Mouse (Mus musculus) thymus, postnatal 36 days (tissue): ENCODE measurements at regions not wholly inside any gene's neighbourhood (a gene's known extent, or its start where the extent isn't known, plus 50 kb on each side); places are given as distances from the start of the nearest gene placed in this dataset.
A peak's percentile ranks its signal among the peaks of the same experiment; 100 is the strongest.

Experiments
- DNase-seq, 2 experiments: peaks; one replicate each; pipeline ENCODE4 v3.0.0; 2022; ENCODE audit warnings: mixed read lengths in 2 of 2

DNA sequence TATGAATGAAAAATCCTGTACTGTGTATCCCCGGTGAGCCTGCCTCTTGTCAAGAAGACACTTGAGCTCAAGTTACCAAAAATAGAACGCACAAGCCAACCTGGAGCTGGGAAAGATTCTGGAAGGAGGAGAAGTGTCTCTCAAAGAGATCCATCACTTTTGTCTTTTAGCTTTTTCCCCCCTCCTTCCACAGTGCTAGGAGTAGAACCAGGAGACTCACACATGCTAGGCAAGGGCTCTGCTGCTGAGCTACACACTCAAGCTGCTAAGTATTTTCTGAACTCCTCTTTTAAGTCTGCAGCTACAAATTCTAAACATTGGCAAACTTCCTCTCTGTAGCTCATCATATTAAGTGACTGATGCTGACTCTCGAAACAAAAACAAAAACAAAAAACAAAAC, 176.2 kb upstream of the Atp5g3 start:
- DNase-seq: no peak

DNA sequence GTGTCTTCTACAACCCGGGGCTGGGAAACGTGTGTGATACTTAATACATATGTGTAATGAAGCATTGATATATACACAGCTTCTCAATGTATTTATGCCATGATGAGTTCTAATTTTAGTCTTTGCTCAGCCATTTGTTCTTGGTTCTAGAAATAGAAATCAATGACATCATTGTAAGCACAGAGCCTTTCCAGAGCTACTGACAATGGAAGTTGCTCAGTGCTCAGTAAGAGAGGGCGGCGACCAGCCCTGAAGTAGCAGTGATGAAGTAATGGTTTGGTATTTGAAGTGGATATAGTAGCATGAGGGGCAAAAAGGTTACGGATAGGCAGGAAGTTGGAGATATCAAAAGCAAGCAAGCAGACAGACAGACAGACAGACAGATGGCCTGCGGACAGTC, 173.8 kb upstream of the Atp5g3 start:
- no peak for DNase-seq

DNA sequence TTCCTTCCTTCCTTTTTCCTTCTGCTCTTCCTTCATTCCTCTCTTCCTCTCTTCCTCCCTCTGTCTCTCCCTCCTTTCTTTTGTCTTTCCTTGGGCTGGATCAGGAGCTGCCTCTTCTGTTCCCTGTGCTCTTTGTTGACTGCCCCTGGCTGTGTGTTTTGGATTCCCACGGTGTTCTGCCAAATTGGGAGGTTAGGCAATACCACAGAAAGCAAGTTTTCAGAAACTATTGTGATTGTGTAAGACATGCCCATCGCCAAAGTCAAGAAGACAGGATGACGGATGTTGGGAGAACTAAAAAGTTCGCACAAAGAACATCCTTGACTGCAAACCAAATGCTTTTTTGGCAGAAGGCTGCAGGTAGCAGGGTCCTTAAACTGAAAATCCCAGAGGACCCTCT, 165.6 kb upstream of the Atp5g3 start:
- DNase-seq: no peak

DNA sequence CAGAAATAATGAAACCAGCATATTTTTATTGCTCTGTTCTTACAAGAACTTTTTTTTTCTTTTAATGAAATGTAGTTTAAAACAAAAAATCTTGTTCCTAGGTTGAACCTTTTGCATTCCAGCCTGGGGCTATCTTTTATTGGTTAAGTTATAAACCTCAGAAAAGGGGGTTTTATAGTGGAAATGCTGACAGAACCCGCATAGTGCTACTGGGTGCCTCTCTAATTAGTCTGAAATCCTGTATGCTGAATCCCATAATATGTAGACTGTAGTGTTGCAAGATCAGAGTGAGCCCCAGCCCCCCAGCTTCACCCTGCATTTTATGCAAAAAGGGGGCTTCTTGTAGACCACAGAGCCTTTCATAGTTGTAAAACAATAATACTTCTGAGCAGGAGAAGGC, 164.4 kb upstream of the Atp5g3 start:
- DNase-seq: no peak

DNA sequence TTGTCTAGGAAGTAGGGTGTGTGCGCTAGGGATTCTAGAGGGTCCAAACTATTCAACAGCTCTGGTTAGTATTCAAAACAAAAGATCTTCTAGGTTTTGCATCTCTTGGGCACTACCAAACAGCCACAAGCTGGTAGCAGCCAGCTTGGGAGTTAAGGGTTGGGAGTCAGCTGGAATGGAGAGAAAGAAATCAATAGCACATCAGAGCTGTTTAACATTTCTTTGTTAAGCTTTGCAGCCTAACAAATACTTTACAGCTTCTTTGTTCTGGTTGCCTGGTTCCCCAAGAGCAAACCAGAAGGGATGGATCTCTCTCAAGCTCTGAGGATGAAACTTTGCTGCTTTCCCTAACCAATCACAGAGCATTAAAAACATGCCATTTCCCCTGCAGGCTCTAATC, 162.3 kb upstream of the Atp5g3 start:
- DNase-seq: no peak

DNA sequence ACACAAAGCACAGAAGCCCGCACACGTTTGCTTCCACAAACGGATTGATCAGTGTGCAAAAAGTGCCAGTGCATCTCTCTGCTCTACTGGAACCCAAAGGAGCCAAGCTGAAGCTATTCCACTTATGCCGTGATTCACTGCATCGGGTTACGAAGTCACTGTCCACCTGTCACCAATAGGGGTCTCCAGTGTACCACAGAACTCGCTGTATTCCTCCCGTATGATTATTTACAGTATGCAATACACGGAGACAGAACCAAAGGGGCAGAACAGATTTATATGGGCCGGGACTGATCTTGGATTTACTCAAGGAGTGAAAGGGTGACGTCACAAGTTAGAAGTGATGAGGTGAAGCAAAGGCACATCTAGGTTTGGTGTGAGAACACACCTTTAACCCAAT, 155.5 kb upstream of the Atp5g3 start:
- DNase-seq: peak; percentile 5 to 7

DNA sequence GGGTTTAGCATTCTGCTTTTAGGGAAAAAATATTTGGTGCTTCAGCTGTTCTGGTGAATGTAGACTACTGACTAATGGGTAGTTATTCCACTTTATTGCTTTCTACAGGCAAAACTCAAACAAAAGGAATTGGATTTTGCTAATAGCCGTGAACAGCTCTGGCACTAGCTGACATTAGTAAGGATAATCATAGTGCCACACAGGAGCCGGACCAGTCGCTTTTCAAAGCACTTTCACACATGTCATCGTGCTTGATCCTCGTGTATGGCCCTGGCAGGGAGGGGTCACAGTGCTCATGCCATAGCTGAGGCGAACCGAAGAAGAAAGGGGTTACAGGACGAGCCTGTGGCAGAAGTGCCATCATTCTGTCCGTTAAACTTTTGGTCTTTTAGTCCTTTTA, 153.2 kb upstream of the Atp5g3 start:
- no peak for DNase-seq

DNA sequence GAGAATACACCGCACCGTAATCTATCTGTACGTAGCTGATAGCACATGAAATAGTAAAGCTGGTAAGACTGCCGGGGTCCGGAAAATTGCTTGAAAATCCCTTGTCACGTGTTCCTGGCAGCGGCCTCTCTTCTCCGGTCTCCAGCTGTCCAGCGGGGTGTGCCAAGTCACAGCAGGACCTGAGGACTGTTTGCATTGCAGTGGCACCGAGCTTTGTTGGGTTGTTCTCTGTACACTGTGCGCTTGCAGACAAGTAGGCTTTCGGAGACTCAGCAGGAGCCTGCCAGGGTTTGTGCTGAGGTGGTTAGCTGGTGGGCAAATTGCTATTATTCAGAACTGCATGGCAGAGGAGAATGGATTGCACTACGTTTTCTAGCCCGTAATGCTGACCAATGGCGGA, 152.7 kb upstream of the Atp5g3 start:
- DNase-seq: no peak

DNA sequence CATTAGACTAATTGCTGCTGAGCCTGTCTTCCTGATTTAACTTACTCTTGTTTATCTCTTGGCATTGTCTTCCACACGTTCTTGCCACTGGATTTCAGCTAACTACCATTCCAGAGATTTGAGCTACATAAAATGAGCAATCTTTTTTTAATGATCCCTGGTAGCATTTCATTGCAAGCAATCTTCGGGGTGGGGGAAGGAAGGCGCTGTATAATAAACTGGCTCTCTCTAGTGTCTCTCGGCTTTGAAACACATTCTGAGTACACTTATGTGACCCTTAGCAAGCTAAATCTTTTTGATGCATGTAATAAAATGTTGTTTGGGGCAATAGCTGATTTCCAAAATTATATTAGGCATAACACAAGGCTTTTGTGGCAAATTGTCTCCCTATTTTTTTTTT, 152.2 kb upstream of the Atp5g3 start:
- no peak for DNase-seq

DNA sequence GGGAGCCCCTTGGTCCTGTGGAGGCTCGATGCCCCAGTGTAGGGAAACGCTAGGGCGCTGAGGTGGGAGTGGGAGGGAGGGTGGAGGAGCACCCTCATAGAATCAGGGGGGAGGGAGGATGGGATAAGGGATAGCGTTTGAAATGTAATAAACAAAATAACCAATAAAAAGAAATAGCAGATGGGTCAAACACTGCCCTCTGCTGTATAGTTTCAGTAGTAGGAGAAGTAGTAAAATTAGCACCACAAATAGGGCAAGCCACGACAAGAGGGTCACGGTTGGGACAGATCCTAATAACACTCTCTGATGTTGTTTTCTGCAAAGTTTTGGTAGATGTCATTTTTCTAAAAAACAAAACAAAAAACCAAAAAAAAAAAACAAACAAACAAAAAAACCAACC, 131.3 kb upstream of the Atp5g3 start:
- no peak for DNase-seq

DNA sequence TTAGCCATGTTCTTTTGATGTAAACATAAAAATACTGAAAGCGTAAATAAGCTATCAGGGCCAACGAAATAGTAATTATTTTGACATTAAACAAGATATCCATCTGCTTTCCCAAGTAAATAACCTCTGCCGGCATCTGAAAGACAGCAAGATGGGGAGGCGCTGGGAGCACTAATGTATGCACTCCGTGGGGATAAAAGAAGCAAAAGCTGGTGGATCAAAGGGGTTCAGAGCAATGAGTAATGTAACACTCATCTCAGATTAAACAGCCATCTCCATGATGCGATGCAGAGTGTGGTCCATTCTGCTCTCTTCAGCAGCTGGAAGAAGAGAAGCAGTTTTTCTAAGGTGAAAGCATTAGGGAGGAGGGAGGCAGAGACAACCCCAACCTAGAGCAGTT, 128.5 kb upstream of the Atp5g3 start:
- DNase-seq: no peak

DNA sequence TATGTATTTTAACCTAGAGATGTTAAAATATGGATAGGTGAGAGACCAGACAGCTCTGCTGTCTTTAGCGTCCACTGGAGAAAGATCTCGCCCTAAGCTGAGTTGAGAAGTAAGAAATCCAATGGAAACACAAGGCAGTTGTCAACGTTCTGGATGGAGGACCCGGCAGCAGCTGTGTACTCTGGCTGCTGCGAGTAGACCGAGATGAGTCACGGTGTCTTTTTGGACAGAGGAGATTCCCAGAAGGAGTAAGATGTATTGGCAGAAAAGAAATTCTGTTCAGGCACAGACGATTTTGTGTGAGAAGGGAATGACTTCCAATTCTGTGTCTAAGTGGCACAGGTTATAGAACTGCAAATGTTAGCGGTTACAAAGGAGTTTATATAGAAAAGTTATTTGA, 124.9 kb upstream of the Atp5g3 start:
- no peak for DNase-seq

DNA sequence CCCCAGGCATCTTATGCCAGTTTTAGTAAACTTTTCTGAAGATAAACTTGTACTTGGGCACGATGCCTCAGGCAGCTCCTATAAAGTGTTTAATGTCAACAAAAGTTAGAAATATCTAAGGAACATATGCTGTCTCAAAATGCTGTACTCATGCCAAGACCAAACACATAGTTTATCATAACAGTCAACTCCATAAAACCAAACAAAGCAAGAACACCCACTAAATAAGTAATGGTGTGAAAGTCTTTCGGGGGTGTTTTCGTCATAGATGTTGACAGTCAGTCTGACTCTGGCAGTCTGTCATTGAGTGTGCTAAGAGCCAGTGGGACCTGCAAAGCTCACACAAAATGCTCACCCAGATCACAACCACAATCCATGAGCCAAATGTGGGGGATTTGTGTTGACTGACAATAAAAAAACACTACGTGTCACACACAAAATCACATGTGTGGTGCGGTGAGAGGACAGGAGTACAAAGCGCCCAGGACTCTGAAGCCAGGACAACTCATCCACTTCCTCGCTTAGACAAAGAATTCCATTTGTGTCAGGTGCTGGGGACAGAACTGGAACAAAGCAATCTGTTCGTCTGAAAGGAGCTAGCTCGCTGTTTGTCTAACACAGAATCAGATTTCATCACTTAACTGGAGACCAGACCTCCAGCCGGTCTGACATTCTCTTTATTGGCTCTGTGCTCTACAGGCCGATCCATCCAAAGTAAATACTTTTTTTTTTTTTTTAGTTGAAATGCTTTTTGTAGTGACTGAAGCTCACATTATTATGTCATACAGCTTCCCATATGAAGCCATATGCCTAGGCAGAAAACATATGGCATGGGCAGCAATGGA, 121.3 kb upstream of the Atp5g3 start:
- DNase-seq: no peak

DNA sequence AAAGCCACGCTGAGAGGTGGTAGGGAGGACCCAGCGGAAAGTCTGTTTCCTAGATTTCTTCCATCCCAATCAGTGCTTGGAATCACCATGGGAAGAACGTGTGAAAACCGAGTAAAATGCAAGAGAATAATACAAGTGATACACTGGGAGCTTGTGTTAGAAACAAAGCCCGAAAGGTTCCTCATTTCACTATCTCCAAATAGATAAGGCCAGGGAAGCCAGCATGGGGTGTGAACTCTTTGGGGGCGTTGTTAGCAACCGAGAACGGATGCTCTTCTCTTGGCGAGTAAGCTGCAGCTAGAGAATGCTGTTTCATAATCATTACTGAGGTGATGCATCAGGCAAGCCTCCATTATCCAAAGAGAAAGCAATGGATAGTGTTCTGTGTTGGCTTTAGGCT, 118.8 kb upstream of the Atp5g3 start:
- no peak for DNase-seq

DNA sequence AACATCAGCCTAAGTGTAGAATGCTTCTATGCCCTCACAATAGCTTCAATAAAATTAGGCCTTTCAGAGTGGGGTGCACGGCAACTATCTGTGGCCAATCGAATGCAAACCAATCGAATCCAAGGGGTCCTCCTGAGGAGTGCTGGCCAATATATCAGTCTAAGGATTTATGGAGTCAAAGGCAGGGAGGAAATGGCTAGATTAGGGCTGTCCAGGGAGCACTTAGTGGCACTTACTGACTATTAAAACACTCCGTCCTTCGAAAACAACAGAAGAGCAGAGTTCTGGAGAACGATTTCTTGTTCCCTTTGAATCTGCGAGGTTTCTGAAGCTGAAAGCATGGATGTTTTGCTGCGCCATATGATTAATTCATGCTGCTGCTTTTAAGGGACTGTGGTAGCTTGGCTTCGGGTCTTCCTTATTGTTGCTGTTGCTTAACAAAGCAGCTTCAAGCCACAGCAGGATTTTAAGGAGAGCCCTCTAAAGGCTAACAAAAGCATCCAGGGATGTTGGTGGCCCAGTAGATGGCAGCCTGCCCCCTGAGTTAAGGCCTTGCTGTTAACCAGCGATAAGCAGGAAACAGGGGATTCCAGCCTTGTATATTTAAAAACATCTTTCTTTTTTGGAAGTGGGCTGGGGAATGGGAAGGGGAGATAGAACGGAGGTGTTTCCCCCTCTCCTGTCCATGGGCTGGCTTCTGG, 116.4 kb upstream of the Atp5g3 start:
- no peak for DNase-seq

DNA sequence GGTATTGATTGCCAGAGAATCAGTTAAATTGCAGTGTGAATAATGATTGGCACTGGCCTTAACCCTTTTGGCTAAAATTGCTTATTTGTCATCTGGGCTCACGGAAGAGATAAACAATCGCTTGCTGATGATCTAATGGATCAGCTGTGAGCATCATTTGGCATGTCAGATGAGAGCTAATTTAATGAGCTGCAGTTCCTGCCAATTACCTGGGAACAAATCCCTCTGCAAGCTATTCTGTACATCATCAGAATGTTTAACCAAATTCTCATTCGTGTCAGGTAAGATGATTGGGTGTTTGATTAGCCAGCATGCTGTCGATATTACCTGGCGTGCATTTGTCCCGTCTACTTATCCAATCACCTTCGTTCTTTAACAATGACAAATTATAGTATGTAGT, 104.0 kb upstream of the Atp5g3 start:
- DNase-seq: no peak

DNA sequence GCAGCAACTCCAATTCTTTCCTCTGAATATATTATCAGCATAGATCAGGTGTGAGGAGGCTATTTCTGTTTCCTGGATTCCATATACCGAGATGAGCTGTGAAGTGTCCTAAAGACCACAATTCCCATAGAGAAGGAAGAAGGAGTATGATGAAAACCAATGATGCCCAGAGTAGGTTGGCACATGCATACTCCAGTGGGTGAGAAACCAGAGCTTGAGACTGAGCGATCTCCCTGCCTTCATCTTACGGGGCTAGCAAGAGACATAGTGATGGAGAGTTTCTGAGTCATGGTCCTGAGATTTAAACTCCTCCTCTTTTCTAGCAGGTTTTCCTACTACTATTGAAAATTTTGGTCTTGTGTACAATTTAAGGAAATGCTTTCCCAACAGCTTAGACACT, 103.1 kb upstream of the Atp5g3 start:
- DNase-seq: no peak

DNA sequence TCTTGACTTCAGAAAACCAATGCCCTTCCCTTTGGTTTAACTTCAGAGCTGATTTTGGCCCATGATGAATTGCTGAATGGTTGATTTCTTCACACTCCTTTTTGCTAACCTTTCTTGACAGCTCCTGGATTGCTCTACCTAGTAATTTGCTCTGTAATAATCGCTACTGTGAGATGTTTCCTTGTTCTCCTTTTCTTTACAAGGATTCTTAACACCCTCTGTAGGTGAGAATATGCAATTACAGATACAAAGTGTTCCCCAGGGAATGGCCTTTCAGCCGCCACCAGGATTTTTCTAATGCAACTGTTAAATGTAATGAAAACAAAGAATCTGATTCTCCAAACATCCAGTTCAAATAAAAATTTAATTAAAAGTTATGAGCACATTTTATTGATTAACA, 87.4 kb upstream of the Atp5g3 start:
- DNase-seq: no peak

DNA sequence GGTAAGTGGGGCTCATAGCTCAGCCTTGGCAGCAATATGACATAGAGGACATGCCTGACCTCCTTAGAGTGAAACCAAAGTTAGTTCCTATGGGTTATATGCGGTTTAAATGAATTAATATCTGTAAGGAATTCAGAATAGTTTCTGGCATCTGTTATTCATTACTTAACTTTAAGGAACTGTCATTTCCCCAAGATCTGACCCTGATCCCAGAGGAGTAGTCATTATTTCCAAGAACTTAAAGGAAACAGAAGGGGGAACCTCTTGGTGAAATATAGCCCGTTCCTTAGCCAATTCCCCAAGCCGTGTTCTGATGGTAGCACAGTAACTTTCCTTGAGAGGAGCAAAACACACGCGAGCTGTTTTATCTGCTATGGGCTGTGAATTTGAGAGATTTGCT, 85.9 kb upstream of the Atp5g3 start:
- DNase-seq: no peak

DNA sequence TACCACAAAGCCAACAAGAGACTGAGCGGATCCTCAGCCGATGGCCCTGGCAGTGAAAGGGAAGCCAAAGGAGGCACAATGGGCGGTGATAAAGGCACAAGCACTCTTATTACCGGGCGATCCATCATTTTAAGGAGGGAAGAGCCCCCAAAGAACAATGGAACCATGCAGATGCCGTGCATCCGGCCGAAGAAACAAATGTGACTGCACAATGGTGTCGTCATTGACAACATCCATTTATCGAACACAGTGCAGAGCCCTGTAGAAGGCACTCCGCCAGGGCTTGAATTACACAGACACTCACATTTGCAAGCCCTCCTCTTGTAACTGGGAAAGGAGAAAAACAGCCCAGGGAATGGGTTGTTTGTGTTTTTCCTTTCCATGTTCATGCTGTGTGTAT, 80.7 kb upstream of the Atp5g3 start:
- DNase-seq: no peak

DNA sequence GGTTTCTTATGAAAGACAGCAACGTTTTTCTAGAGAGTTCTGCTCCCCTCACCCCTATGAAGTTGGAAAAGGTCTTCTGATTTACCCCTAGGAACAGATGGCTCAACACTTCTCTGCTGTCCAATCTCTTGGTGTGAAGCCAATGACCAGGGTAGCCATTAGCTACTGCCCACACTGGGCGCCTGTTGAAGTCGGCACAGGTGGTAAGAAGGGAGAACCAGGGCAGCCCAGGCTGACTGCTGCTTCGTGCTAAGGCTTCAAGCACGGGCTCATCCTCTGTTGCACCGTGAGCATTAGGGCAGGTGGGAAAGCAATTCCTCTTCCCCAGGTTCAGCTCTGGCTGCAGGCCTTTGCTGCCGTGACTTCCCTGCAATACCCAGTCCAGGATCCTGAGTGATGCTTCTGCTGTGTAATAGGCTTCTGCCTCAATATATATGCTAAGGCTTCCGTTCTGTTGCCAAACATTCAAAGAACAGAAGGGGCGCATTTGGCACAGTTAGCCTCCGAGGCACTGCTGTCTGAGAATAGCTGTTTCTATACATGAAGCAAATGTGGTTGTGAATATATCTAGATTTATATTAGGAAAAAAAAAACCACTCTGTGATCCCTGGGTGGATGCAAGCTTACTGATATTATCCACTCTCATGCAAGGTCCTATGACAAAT, 76.4 kb upstream of the Atp5g3 start:
- no peak for DNase-seq

DNA sequence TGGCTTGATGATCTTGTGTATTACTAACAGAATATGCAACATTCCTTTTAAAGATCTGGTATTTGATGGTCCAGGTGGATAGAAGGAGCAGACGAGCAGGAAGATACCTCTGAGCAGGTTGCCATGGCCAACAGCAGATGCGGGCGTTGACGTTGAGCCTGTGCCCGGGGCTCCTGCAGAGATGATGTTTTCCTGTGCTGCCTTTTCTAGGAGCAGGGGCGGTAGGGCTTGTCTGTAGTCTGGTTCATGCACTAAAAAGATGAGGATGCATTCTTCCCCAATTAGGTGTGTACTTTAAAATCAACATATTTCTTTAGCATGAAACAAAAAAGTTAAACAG, 74.8 kb upstream of the Atp5g3 start:
- DNase-seq: no peak

DNA sequence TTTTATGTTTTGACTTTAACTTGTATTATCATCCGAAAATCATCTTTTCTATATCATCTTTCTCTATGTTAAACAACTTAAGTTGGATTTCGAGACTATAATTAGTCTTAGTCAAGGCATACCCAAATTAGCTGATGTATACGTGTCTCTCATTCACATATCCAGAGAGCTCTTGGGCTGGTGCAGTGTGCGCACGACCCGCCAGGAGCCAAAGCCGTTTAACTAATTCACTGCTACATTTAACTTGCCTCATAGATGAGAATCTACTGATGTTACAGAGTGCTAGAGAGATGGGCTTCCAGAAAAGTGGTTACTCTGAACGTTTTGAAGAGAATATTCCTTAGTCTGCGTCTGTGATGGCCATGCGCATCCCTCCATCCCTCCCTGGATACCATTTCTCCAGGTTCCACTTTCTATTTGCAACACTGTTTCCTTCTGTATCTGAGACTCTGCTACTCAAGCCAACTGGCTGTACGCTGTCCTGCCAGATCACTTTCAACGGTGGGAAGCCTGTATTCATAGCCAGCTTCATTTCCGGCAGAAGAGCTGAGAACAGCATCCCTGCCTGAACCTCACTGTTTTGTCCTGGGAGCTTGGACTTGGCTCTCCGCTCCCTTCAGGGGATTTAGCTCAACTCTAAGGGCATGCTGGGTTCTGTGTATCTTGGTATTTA, 74.2 kb upstream of the Atp5g3 start:
- no peak for DNase-seq

DNA sequence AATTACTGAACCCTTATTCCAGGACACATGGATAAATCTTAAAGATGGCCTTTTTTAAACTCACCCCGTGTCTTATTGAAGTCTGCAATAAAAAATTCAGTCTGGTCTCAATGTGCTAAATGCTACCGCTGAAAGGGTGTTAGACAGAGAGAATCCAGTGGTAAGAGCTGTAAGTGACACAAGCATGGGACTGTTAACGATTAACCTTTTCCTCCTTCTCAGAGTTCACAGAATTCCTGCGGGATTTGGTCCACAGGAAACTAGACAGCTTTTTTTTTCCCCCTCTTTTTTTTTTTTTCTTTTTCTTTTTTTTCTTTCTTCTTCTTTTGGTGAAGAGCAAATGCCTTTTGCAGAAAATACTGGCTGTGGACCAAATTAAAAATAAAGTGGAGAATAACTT, 72.0 kb upstream of the Atp5g3 start:
- DNase-seq: no peak
